Mouse (Mus musculus) heart, adult 11 months (tissue): ENCODE data around the gene Tmem267.

ENCODE experiments used
- DNase-seq: peaks from one replicate; pipeline ENCODE4 v3.0.0; 2022

The Tmem267 gene

GRCm38 (mm10) chr13:119623634-119624033 lies 135.8 kb downstream of the Tmem267 start, which contains the start of gene Ccl28:
Gene Ccl28 (plus strand): TSS chr13:119623819.
- peak; percentile 83 for DNase-seq

GRCm38 (mm10) chr13:119625952-119626351 lies 138.1 kb downstream of the Tmem267 start:
- peak; percentile 74 for DNase-seq

GRCm38 (mm10) chr13:119631482-119632155 lies 143.8 kb downstream of the Tmem267 start:
- DNase-seq = peak; percentile 98

GRCm38 (mm10) chr13:119632156-119632548 lies 144.3 kb downstream of the Tmem267 start:
- no peak for DNase-seq

GRCm38 (mm10) chr13:119635496-119635895 lies 147.7 kb downstream of the Tmem267 start:
- DNase-seq = peak; percentile 61

- peak; percentile 42 for DNase-seq
Measured at GRCm38 (mm10) chr13:119637837-119638236, 150.0 kb downstream of the Tmem267 start.

- DNase-seq = peak; percentile 59
Measured at GRCm38 (mm10) chr13:119638449-119638848, 150.6 kb downstream of the Tmem267 start.

- peak; percentile 17 for DNase-seq
Measured at GRCm38 (mm10) chr13:119639302-119639701, 151.5 kb downstream of the Tmem267 start.

- DNase-seq = peak; percentile 43
Measured at GRCm38 (mm10) chr13:119640504-119640903, 152.7 kb downstream of the Tmem267 start.

GRCm38 (mm10) chr13:119641145-119641544 lies 153.3 kb downstream of the Tmem267 start:
- peak; percentile 58 for DNase-seq

GRCm38 (mm10) chr13:119644769-119645168 lies 156.9 kb downstream of the Tmem267 start:
- DNase-seq = no peak

GRCm38 (mm10) chr13:119646511-119646910 lies 158.7 kb downstream of the Tmem267 start:
- DNase-seq = no peak

GRCm38 (mm10) chr13:119648891-119649698 lies 161.3 kb downstream of the Tmem267 start:
- DNase-seq = peak; percentile 63

- DNase-seq = no peak
Measured at GRCm38 (mm10) chr13:119649699-119650046, 161.8 kb downstream of the Tmem267 start.

- no peak for DNase-seq
Measured at GRCm38 (mm10) chr13:119654734-119655133, 166.9 kb downstream of the Tmem267 start.

- no peak for DNase-seq
Measured at GRCm38 (mm10) chr13:119656246-119656645, 168.4 kb downstream of the Tmem267 start.

GRCm38 (mm10) chr13:119656846-119657416 lies 169.1 kb downstream of the Tmem267 start:
- DNase-seq = no peak
